Mouse (Mus musculus): Measurements from ENCODE around the gene 3100002H09Rik.

3100002H09Rik gene

GRCm38 (mm10) chr4:124610703-124611102 is at the start of gene 3100002H09Rik:
Gene 3100002H09Rik (minus strand): TSS chr4:124610803.
- no peak for DNase-seq (ENCODE audit: low spot score)

- DNase-seq (ENCODE audit: low spot score), result no peak
Observed at GRCm38 (mm10) chr4:124659251-124660217, 48.9 kb upstream of the 3100002H09Rik start.

GRCm38 (mm10) chr4:124658412-124658851 is 47.8 kb upstream of the 3100002H09Rik start:
- DNase-seq (ENCODE audit: low spot score), result no peak

- no peak for DNase-seq (ENCODE audit: low spot score)
Observed at GRCm38 (mm10) chr4:124657781-124658180, 47.2 kb upstream of the 3100002H09Rik start.

GRCm38 (mm10) chr4:124656854-124657650 is 46.4 kb upstream of the 3100002H09Rik start:
- no peak for DNase-seq (ENCODE audit: low spot score)

- DNase-seq (ENCODE audit: low spot score), result no peak
Observed at GRCm38 (mm10) chr4:124656518-124656853, 45.9 kb upstream of the 3100002H09Rik start, which contains the start of gene Pou3f1. Gene Pou3f1 (plus strand): TSS chr4:124656807.

- DNase-seq (ENCODE audit: low spot score), result peak; percentile 68
Observed at GRCm38 (mm10) chr4:124652886-124653285, 42.3 kb upstream of the 3100002H09Rik start.

- no peak for DNase-seq (ENCODE audit: low spot score)
Observed at GRCm38 (mm10) chr4:124647909-124648308, 37.3 kb upstream of the 3100002H09Rik start.

- peak; percentile 22 for DNase-seq (ENCODE audit: low spot score)
Observed at GRCm38 (mm10) chr4:124646591-124646990, 36.0 kb upstream of the 3100002H09Rik start.

GRCm38 (mm10) chr4:124644974-124645433 is 34.4 kb upstream of the 3100002H09Rik start:
- DNase-seq (ENCODE audit: low spot score), result peak; percentile 44

GRCm38 (mm10) chr4:124643859-124644258 is 33.3 kb upstream of the 3100002H09Rik start:
- no peak for DNase-seq (ENCODE audit: low spot score)

- DNase-seq (ENCODE audit: low spot score), result no peak
Observed at GRCm38 (mm10) chr4:124639715-124640114, 29.1 kb upstream of the 3100002H09Rik start.

GRCm38 (mm10) chr4:124633281-124633680 is 22.7 kb upstream of the 3100002H09Rik start:
- no peak for DNase-seq (ENCODE audit: low spot score)

GRCm38 (mm10) chr4:124632856-124633255 is 22.3 kb upstream of the 3100002H09Rik start:
- DNase-seq (ENCODE audit: low spot score), result no peak

- no peak for DNase-seq (ENCODE audit: low spot score)
Observed at GRCm38 (mm10) chr4:124631456-124631855, 20.9 kb upstream of the 3100002H09Rik start.

- no peak for DNase-seq (ENCODE audit: low spot score)
Observed at GRCm38 (mm10) chr4:124626836-124627235, 16.2 kb upstream of the 3100002H09Rik start.

GRCm38 (mm10) chr4:124624111-124624581 is 13.5 kb upstream of the 3100002H09Rik start:
- DNase-seq (ENCODE audit: low spot score), result no peak

GRCm38 (mm10) chr4:124622566-124622965 is 12.0 kb upstream of the 3100002H09Rik start:
- DNase-seq (ENCODE audit: low spot score), result no peak

- no peak for DNase-seq (ENCODE audit: low spot score)
Observed at GRCm38 (mm10) chr4:124621406-124621805, 10.8 kb upstream of the 3100002H09Rik start.

- DNase-seq (ENCODE audit: low spot score), result no peak
Observed at GRCm38 (mm10) chr4:124618599-124618998, 8.0 kb upstream of the 3100002H09Rik start.

GRCm38 (mm10) chr4:124616636-124617035 is 6.0 kb upstream of the 3100002H09Rik start:
- no peak for DNase-seq (ENCODE audit: low spot score)

GRCm38 (mm10) chr4:124615986-124616385 is 5.4 kb upstream of the 3100002H09Rik start:
- no peak for DNase-seq (ENCODE audit: low spot score)

All from MN1 (cell line).